9 mouse cellular contexts compared by ENCODE assay signal in the genomic region with DNA sequence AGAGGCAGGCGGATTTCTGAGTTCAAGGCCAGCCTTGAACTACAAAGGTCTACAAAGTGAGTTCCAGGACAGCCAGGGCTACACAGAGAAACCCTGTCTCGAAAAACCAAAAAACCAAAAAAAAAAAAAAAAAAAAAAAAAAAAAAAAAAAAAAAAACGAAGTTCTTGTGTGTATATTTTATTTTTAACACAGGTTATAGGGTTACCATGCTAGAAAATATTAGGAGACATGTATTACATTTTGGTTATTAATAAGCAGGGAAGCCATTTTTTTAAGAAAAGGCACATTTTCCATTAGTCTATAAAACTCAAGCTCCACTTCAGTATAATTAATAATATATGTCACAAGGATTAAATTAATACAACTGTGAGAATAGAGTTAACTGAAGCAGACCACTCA. TPM values are rescaled to one million over a fixed set of nuclear protein-coding genes. Genes with fewer than 3 reads are reported as not detected.
DNase-seq lines count a peak whose midpoint lies in the region; ATAC-seq lines count a peak whose summit lies in the region.
"Had no signal": no experiment of that assay in that cellular context is flagged by ENCODE, and none has a peak within 500 bp of the region (broad histone marks: within the 10 kb centered on the region; RNA-seq: fewer than 3 reads in every experiment).

No protein-coding gene starts in this region.

- H3K9me3 ChIP-seq in heart, embryonic 15.5 days (replicated peaks) = no peaks in the 10 kb centered on the region
- no peaks in the 10 kb centered on the region for H3K9me3 ChIP-seq in hindbrain, embryonic 14.5 days (ENCODE audit: control insufficient read depth, low read length)
- no peaks in the 10 kb centered on the region for H3K9me3 ChIP-seq in midbrain, embryonic 11.5 days (ENCODE audit: control insufficient read depth, low read length)

- H3K4me2 ChIP-seq in heart, embryonic 15.5 days = peak overlapping the region; percentile 68
- H3K4me2 ChIP-seq in hindbrain, embryonic 14.5 days (replicated peaks) = peak overlapping the region; percentile 87
- H3K4me2 ChIP-seq in midbrain, embryonic 11.5 days = peak overlapping the region; percentile 54

- DNase-seq in heart, postnatal 14 days = no peak
- no peak for DNase-seq in hindbrain, embryonic 14.5 days (ENCODE audit: low spot score)
- DNase-seq in midbrain, embryonic 11.5 days (ENCODE audit: low spot score, missing footprints) = no peak
- DNase-seq in adrenal gland, postnatal 25 days = no peak
- DNase-seq in gastrocnemius, postnatal 25 days = no peak
- DNase-seq in kidney, postnatal 14 days = no peak
- DNase-seq: adrenal gland, adult 8-10 months had no signal

- H3K9ac ChIP-seq in heart, embryonic 15.5 days = no peak overlapping the region
- peak overlapping the region; percentile 99 for H3K9ac ChIP-seq in hindbrain, embryonic 14.5 days
- peak overlapping the region; percentile 86; the same call in 1 of the 2 replicates for H3K9ac ChIP-seq in midbrain, embryonic 11.5 days (ENCODE audit: low read length)

- peaks cover 16% of the 10 kb centered on the region for H3K4me1 ChIP-seq in heart, embryonic 15.5 days (replicated peaks)
- H3K4me1 ChIP-seq in brown adipose tissue, adult 24 weeks (ENCODE audit: control insufficient read depth, insufficient read depth, insufficient read length, low read length) = peaks cover 7% of the 10 kb centered on the region; the same call in 1 of the 2 replicates
- peaks cover 46% of the 10 kb centered on the region for H3K4me1 ChIP-seq in hindbrain, embryonic 14.5 days (replicated peaks; ENCODE audit: control insufficient read depth, insufficient read depth, low read length)
- peaks cover 7% of the 10 kb centered on the region; the same call in 1 of the 2 replicates for H3K4me1 ChIP-seq in midbrain, embryonic 11.5 days (ENCODE audit: control insufficient read depth, insufficient read depth, low read length)

- H3K4me3 ChIP-seq in heart, embryonic 15.5 days = peak overlapping the region; percentile 92
- H3K4me3 ChIP-seq in brown adipose tissue, adult 24 weeks (ENCODE audit: insufficient read depth, low read depth, low read length) = peak overlapping the region; percentile 93; the same call in 1 of the 2 replicates
- H3K4me3 ChIP-seq in hindbrain, embryonic 14.5 days (replicated peaks; ENCODE audit: low read length) = peak overlapping the region; percentile 95
- H3K4me3 ChIP-seq in midbrain, embryonic 11.5 days (ENCODE audit: low read depth, low read length) = peak overlapping the region; percentile 82

- 69% methylated on average over 3 of the region's 3 CpGs for WGBS in heart, embryonic 15.5 days
- WGBS in hindbrain, embryonic 14.5 days = 71% methylated on average over 3 of the region's 3 CpGs
- 89% methylated on average over 3 of the region's 3 CpGs for WGBS in midbrain, embryonic 11.5 days

- H3K36me3 ChIP-seq in heart, embryonic 15.5 days = no peaks in the 10 kb centered on the region
- no peaks in the 10 kb centered on the region for H3K36me3 ChIP-seq in hindbrain, embryonic 14.5 days (replicated peaks; ENCODE audit: control insufficient read depth, insufficient read depth)
- H3K36me3 ChIP-seq in midbrain, embryonic 11.5 days (ENCODE audit: control insufficient read depth, insufficient read depth, low read length) = no peaks in the 10 kb centered on the region

- no peak for ATAC-seq in heart, embryonic 15.5 days (replicated peaks; ENCODE audit: insufficient number of reproducible peaks, insufficient read depth, low FRiP score, low read depth)
- no peak for ATAC-seq in hindbrain, embryonic 14.5 days (ENCODE audit: low FRiP score)
- no peak for ATAC-seq in midbrain, embryonic 11.5 days (ENCODE audit: low FRiP score)

- no peaks in the 10 kb centered on the region for H3K27me3 ChIP-seq in heart, embryonic 15.5 days
- no peaks in the 10 kb centered on the region for H3K27me3 ChIP-seq in hindbrain, embryonic 14.5 days (ENCODE audit: control insufficient read depth, insufficient read depth, low read length)
- no peaks in the 10 kb centered on the region for H3K27me3 ChIP-seq in midbrain, embryonic 11.5 days (ENCODE audit: control insufficient read depth, insufficient read depth, low read length)

- H3K27ac ChIP-seq in heart, embryonic 15.5 days = peak overlapping the region; percentile 98; the same call in 1 of the 2 replicates
- no peak overlapping the region for H3K27ac ChIP-seq in brown adipose tissue, adult 24 weeks (replicated peaks; ENCODE audit: low read depth, low read length)
- peak overlapping the region; percentile 100 for H3K27ac ChIP-seq in hindbrain, embryonic 14.5 days
- H3K27ac ChIP-seq in midbrain, embryonic 11.5 days (ENCODE audit: low read depth, low read length) = no peak overlapping the region

- intact Hi-C loops in heart, postnatal 14 days (cut with DNase I) = no loop called here

RNA-seq across cellular contexts. Expression of gene Cep170, which starts 2.0 kb away (rescaled TPM):
- polyA plus RNA-seq in heart, embryonic 15.5 days (2015; fragmentation: Nextera tagmentation; extraction: Ambion mirVana) = 19.5 and 20.2 TPM in 2 replicates
- total RNA-seq in heart, postnatal 14 days (2021) = 10 to 100 TPM; 26.7 to 29.4 TPM
- polyA plus RNA-seq in brown adipose tissue, adult 24 weeks (2012; ENCODE audit: insufficient read depth, insufficient read length, missing spikeins) = 13.2 and 15.1 TPM in 2 replicates
- polyA plus RNA-seq in hindbrain, embryonic 14.5 days (2014; fragmentation: Nextera tagmentation; extraction: Ambion mirVana) = 135 and 136 TPM in 2 replicates
- polyA plus RNA-seq in midbrain, embryonic 11.5 days (2014; fragmentation: Nextera tagmentation; extraction: Ambion mirVana) = 69.2 and 80.3 TPM in 2 replicates
- 37.9 and 41.5 TPM in 2 replicates for total RNA-seq in adrenal gland, postnatal 25 days (2021)
- total RNA-seq in gastrocnemius, postnatal 25 days (2021) = 10 to 100 TPM; 15.6 to 19.2 TPM

RNA-seq across cellular contexts. Expression of gene Sdccag8, which starts 2.6 kb away (rescaled TPM):
- polyA plus RNA-seq in heart, embryonic 15.5 days (2015; fragmentation: Nextera tagmentation; extraction: Ambion mirVana) = 8.6 and 12.7 TPM in 2 replicates
- total RNA-seq in heart, postnatal 14 days (2021) = 1 to 10 TPM; 5.2 to 5.9 TPM
- polyA plus RNA-seq in brown adipose tissue, adult 24 weeks (2012; ENCODE audit: insufficient read depth, insufficient read length, missing spikeins) = 4.2 and 7.5 TPM in 2 replicates
- polyA plus RNA-seq in hindbrain, embryonic 14.5 days (2014; fragmentation: Nextera tagmentation; extraction: Ambion mirVana) = 22.5 and 25.2 TPM in 2 replicates
- polyA plus RNA-seq in midbrain, embryonic 11.5 days (2014; fragmentation: Nextera tagmentation; extraction: Ambion mirVana) = 29.4 and 30.1 TPM in 2 replicates
- total RNA-seq in adrenal gland, postnatal 25 days (2021) = 13.4 and 15.5 TPM in 2 replicates
- total RNA-seq in gastrocnemius, postnatal 25 days (2021) = 1 to 10 TPM; 3.8 to 3.9 TPM

Comparison
In these comparisons a context has a peak if more than half of its experiments do, and no peak if none do; other contexts are left out.
1. H3K27ac ChIP-seq: peak in heart, embryonic 15.5 days (single experiment) and hindbrain, embryonic 14.5 days (single experiment); none in brown adipose tissue, adult 24 weeks (single experiment) and midbrain, embryonic 11.5 days (single experiment).
2. Peak in every context shown above with its lines, with median percentiles within 50 percentile points of each other: H3K4me2 ChIP-seq and H3K4me3 ChIP-seq.